Mouse (Mus musculus) bone marrow macrophage, adult 2 months (primary cell): ENCODE measurements at regions not wholly inside any gene's neighbourhood (a gene's known extent, or its start where the extent isn't known, plus 50 kb on each side); places are given as distances from the start of the nearest gene placed in this dataset.

Experiments used
- CTCF ChIP-seq: IDR thresholded peaks from 2 replicates; pipeline ENCODE4 v1.5.1; 2012; ENCODE audit warnings: low read depth, mild to moderate bottlenecking, low read length, moderate library complexity
- POLR2A ChIP-seq: IDR thresholded peaks from 2 replicates; pipeline ENCODE4 v1.6.1; 2012; ENCODE audit warnings: mild to moderate bottlenecking, low read depth, low read length, borderline replicate concordance

DNA sequence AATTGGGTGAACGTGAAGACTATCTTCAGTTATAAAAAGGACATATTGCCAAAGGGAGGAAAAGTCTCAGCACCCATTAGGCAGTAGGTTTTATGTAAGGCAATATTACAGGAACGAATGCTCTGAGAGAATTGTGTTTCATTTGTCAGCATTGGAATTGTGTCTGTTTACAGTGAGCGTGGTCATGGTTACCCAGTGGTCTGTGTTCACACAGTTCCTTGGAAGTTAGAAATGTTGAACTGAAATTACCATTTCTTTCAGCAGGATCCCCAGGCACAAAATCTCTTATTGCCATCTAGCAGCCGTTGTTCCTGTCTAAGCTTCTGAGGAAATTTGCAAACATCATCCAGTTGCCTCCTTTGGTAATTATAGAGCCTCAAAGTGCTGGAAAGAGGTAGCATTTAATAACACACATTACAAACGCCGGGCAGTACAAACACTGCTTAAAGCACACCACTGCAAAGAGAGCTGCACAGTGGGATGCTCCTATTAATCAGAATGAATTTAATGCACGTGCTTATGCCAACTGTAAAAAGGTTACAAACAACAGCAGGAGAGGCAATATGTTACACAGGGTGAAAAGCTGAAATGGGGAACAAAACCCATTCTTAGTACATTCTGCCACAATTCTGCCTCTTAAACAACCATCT lies 555.4 kb upstream of the Marcks start:
- TF ChIP-seq CTCF: no peak
- TF ChIP-seq POLR2A: no peak
